Mouse (Mus musculus): Measurements from ENCODE around the gene Jag2. TPM values are rescaled to one million over a fixed set of nuclear protein-coding genes. Genes with fewer than 3 reads are reported as not detected.
A peak's percentile ranks its signal among the peaks of the same experiment; 100 is the strongest.

Jag2 gene
- polyA plus RNA-seq, 2 experiments, result 0.09 to 0.51 TPM

DNA sequence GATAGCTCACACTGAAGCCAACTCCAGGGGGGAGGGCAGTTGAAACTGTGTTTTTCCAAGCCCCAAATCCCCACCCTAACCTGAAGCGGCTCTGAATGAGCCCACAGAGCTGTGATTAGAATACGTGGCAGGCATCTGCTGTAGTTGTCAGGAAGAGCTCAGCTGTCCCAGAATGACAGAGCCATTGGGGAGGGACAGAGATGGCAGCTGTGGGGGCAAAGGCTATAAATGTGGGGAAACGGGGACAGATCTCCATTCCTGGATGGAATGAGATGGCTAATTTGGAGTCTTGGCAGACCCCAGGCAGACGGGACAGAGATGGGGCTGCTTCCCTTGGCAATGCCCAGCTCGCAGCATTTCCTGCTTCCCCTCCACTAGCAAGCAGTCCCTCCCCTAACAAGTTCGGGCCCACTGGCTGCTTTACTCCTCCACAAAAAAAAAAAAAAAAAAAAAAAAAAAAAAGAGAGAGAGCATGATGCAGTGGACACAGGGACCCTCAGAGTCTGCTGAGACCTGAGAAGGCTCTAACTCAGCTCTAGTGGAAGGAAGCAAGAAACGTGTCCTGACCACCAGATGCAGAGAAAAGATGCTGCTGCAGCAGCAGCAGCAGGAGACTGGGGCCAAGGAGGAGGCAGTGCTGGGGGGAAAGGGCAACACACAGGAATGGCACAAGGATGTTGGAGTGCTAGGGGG is 21.7 kb upstream of the Jag2 start:
- no peak overlapping the region for H3K4me3 ChIP-seq (ENCODE audit: insufficient read depth in 1 of 2, low read depth in 2 of 2, low read length in 2 of 2)
- DNase-seq (ENCODE audit: low read depth in 3 of 3, low spot score in 3 of 3) (no peak), ATAC-seq (ENCODE audit: insufficient read depth) (no peak)
- peaks cover 25% of the 10 kb centered on the region for H3K27me3 ChIP-seq (ENCODE audit: control insufficient read depth, insufficient read depth, low read length)
- H3K9ac ChIP-seq (replicated peaks), result no peak overlapping the region
- no peak for TF ChIP-seq CTCF (IDR thresholded peaks at IDR 0.05; ENCODE audit: low read depth)
- TF ChIP-seq EP300 (IDR thresholded peaks at IDR 0.05; ENCODE audit: low read depth), result no peak
- H3K4me2 ChIP-seq (ENCODE audit: low read depth), result no peak overlapping the region
- no peak overlapping the region for H3K27ac ChIP-seq
- no peaks in the 10 kb centered on the region for H3K36me3 ChIP-seq (replicated peaks; ENCODE audit: control insufficient read depth, insufficient read depth, low read depth)
- peaks cover 0 to 12% of the 10 kb centered on the region in 2 experiments; a peak in 2 of 4 replicates for H3K4me1 ChIP-seq (replicated peaks; ENCODE audit: control insufficient read depth in 2 of 2, insufficient read depth in 2 of 2, low read length in 1 of 2)
- H3K9me3 ChIP-seq (ENCODE audit: control insufficient read depth, low read length), result no peaks in the 10 kb centered on the region
- 19% methylated on average over 7 of the region's 7 CpGs for WGBS (ENCODE audit: insufficient replicate concordance)

DNA sequence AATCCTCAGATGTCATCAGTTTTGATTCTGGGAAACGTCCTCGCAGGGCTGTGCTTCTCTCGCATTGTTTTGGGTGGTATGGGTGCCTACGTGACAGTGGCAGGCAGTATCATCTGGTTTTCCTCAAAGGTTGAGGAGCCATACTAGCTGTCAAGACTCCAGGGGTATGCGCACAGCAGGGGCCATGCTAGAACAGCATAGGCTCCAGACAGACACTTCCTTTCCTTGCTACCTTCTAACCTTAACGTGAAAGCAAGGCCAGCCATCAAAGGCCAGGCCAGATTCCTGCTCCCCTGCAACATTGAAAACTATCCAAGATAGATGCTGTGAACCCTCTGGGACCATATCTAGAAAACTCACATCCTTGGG is 21.2 kb upstream of the Jag2 start:
- Histone ChIP-seq H3K27me3 (ENCODE audit: control insufficient read depth, insufficient read depth, low read length) (peaks cover 25% of the 10 kb centered on the region), H3K4me2 (ENCODE audit: low read depth) (peak overlapping the region; percentile 70), H3K36me3 (replicated peaks; ENCODE audit: control insufficient read depth, insufficient read depth, low read depth) (no peaks in the 10 kb centered on the region), H3K27ac (no peak overlapping the region), H3K9me3 (ENCODE audit: control insufficient read depth, low read length) (no peaks in the 10 kb centered on the region), H3K4me1 (replicated peaks; ENCODE audit: control insufficient read depth in 2 of 2, insufficient read depth in 2 of 2, low read length in 1 of 2) (peaks cover 0 to 12% of the 10 kb centered on the region in 2 experiments; a peak in 2 of 4 replicates), H3K4me3 (ENCODE audit: insufficient read depth in 1 of 2, low read depth in 2 of 2, low read length in 2 of 2) (peak overlapping the region in 1 of 2 experiments; percentile 54; a peak in 2 of 4 replicates), H3K9ac (replicated peaks) (no peak overlapping the region)
- TF ChIP-seq CTCF (IDR thresholded peaks at IDR 0.05; ENCODE audit: low read depth), result no peak
- TF ChIP-seq EP300 (IDR thresholded peaks at IDR 0.05; ENCODE audit: low read depth), result no peak
- no peak for ATAC-seq (ENCODE audit: insufficient read depth)
- WGBS (ENCODE audit: insufficient replicate concordance), result 13% methylated on average over 6 of the region's 6 CpGs
- no peak for DNase-seq (ENCODE audit: low read depth in 3 of 3, low spot score in 3 of 3)

DNA sequence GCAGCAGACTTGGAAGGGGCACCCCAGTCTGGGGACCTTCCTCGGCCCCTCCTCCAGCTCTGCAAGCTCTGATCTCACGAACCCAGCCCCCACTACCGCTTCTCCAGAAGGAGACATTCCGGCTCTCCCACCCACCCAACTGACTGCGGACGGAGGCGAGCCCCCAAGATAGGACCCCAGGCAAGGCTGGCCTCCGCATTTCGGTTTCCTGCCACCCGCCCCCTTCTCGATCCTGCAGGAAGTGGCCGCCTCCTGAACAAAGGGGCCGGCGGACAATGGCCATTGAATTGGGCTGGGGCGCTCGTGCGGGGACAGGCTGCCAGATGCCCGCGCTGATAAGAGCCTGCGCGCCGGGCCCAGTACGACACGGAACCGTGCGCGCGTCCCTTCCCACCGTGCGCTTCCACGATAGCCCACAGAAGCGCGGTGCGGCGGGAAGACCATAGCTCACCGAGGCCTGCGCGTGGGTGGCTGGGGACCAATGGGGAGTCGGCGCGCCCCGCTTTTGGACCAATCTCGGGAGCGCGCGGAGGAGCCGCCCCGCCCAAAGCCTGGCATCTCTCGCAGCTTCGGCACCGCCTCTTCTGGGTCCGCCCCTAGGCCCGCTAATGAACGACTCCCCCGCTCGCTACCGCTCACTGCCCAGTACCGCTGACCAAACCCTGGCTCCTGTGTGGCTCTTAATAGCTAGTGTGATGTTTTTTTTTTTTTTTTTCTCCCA is 20.6 kb upstream of the Jag2 start:
- peak; percentile 58 to 60 (median 59) for DNase-seq (ENCODE audit: low read depth in 3 of 3, low spot score in 3 of 3)
- Histone ChIP-seq H3K4me2 (ENCODE audit: low read depth) (peak overlapping the region; percentile 70), H3K4me3 (ENCODE audit: insufficient read depth in 1 of 2, low read depth in 2 of 2, low read length in 2 of 2) (peak overlapping the region; percentile 39 to 54), H3K36me3 (replicated peaks; ENCODE audit: control insufficient read depth, insufficient read depth, low read depth) (no peaks in the 10 kb centered on the region), H3K27me3 (ENCODE audit: control insufficient read depth, insufficient read depth, low read length) (peaks cover 25% of the 10 kb centered on the region), H3K27ac (no peak overlapping the region), H3K9ac (replicated peaks) (peak overlapping the region; percentile 19), H3K4me1 (replicated peaks; ENCODE audit: control insufficient read depth in 2 of 2, insufficient read depth in 2 of 2, low read length in 1 of 2) (peaks cover 0 to 12% of the 10 kb centered on the region in 2 experiments; a peak in 1 of 4 replicates), H3K9me3 (ENCODE audit: control insufficient read depth, low read length) (no peaks in the 10 kb centered on the region)
- WGBS (ENCODE audit: insufficient replicate concordance), result under 1% methylated on average over 57 of the region's 58 CpGs
- TF ChIP-seq EP300 (IDR thresholded peaks at IDR 0.05; ENCODE audit: low read depth) (no peak), CTCF (IDR thresholded peaks at IDR 0.05; ENCODE audit: low read depth) (no peak)
- ATAC-seq (ENCODE audit: insufficient read depth), result peak; percentile 78

DNA sequence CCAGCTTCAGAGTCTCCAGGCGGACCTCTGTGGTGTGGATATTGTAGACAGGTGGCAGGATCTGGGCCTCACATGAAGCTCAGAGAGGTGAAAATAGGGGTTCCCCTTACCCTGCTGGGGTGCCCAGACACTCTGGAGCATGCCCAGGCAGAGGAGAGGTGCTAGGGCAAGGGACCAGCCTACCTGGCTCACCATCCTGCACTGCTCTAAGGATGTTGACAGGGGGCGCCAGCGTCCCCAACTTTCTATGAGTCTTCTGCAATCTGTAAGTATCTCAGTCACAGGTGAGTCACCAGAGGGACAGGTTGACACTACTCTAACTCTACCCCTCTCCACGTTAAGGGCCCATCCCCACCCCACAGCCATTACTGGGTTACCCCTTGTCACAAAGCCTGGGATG is 17.7 kb upstream of the Jag2 start:
- Histone ChIP-seq H3K4me2 (ENCODE audit: low read depth) (no peak overlapping the region), H3K27me3 (ENCODE audit: control insufficient read depth, insufficient read depth, low read length) (peaks cover 24% of the 10 kb centered on the region), H3K9me3 (ENCODE audit: control insufficient read depth, low read length) (no peaks in the 10 kb centered on the region), H3K4me1 (replicated peaks; ENCODE audit: control insufficient read depth in 2 of 2, insufficient read depth in 2 of 2, low read length in 1 of 2) (peaks cover 0 to 13% of the 10 kb centered on the region in 2 experiments; a peak in 1 of 4 replicates), H3K36me3 (replicated peaks; ENCODE audit: control insufficient read depth, insufficient read depth, low read depth) (no peaks in the 10 kb centered on the region), H3K4me3 (ENCODE audit: insufficient read depth in 1 of 2, low read depth in 2 of 2, low read length in 2 of 2) (no peak overlapping the region), H3K27ac (no peak overlapping the region), H3K9ac (replicated peaks) (no peak overlapping the region)
- TF ChIP-seq EP300 (IDR thresholded peaks at IDR 0.05; ENCODE audit: low read depth), result no peak
- peak; percentile 72 for TF ChIP-seq CTCF (IDR thresholded peaks at IDR 0.05; ENCODE audit: low read depth)
- ATAC-seq (ENCODE audit: insufficient read depth), result no peak
- WGBS (ENCODE audit: insufficient replicate concordance), result 20% methylated on average over 4 of the region's 4 CpGs
- peak in 1 of 3 experiments; percentile 26 for DNase-seq (ENCODE audit: low read depth in 3 of 3, low spot score in 3 of 3)

DNA sequence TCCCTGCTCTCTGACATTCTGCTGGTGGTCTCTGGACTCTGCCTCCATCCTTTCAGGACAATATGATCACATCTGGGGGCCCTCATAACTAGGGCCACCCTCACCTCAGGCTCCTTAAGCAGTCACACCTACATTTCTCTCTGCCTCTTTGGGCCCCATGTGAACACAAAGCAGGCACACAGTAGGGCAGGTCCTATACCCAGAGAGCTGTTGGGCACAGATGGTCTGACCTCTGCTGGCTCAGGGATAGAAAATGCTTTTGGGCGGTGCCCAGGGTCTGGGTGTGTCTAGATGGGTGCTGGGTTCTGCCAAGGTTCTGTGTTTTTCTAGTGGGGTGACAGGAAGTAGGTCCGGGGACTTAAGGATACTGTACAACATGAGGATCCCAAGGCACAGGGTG is 14.1 kb upstream of the Jag2 start:
- Histone ChIP-seq H3K9me3 (ENCODE audit: control insufficient read depth, low read length) (no peaks in the 10 kb centered on the region), H3K9ac (replicated peaks) (no peak overlapping the region), H3K36me3 (replicated peaks; ENCODE audit: control insufficient read depth, insufficient read depth, low read depth) (no peaks in the 10 kb centered on the region), H3K27me3 (ENCODE audit: control insufficient read depth, insufficient read depth, low read length) (no peaks in the 10 kb centered on the region), H3K4me1 (replicated peaks; ENCODE audit: control insufficient read depth in 2 of 2, insufficient read depth in 2 of 2, low read length in 1 of 2) (peaks cover 3 to 10% of the 10 kb centered on the region in 2 experiments; a peak in 3 of 4 replicates), H3K27ac (no peak overlapping the region), H3K4me2 (ENCODE audit: low read depth) (no peak overlapping the region), H3K4me3 (ENCODE audit: insufficient read depth in 1 of 2, low read depth in 2 of 2, low read length in 2 of 2) (no peak overlapping the region)
- ATAC-seq (ENCODE audit: insufficient read depth) (no peak), DNase-seq (ENCODE audit: low read depth in 3 of 3, low spot score in 3 of 3) (no peak)
- TF ChIP-seq EP300 (IDR thresholded peaks at IDR 0.05; ENCODE audit: low read depth) (no peak), CTCF (IDR thresholded peaks at IDR 0.05; ENCODE audit: low read depth) (no peak)
- 52% methylated on average over 2 of the region's 2 CpGs for WGBS (ENCODE audit: insufficient replicate concordance)
